Mouse (Mus musculus) stomach, postnatal 0 days (tissue): ENCODE results near the gene Map4k1. TPM values are rescaled to one million over a fixed set of nuclear protein-coding genes. Genes with fewer than 3 reads are reported as not detected.

Source experiments
- ATAC-seq: fragments of 200-750 bp; cut with Nextera tagmentation; 2 replicates; pipeline ENCODE4 v1.8.0; 2017; ENCODE audit not compliant: low FRiP score, low TSS enrichment
- DNase-seq: peaks from one replicate; pipeline ENCODE4 v3.0.0-alpha.2; 2016; ENCODE audit warnings: low spot score
- H3K27ac ChIP-seq: fragments of 300-500 bp; sonication (generic); replicated peaks from 2 replicates; pipeline ENCODE4 v1.5.1; 2014; ENCODE audit warnings: mild to moderate bottlenecking, control low read depth
- H3K27me3 ChIP-seq: fragments of 300-500 bp; sonication (generic); 2 replicates; pipeline ENCODE4 v1.6.1; 2014; ENCODE audit warnings: low read length; ENCODE audit not compliant: control insufficient read depth, insufficient read depth
- H3K36me3 ChIP-seq: fragments of 300-500 bp; sonication (generic); 2 replicates; pipeline ENCODE4 v1.6.1; 2014; ENCODE audit warnings: low read length, mixed read lengths; ENCODE audit not compliant: control insufficient read depth, insufficient read depth
- H3K4me1 ChIP-seq: fragments of 300-500 bp; sonication (generic); replicated peaks from 2 replicates; pipeline ENCODE4 v1.6.1; 2014; ENCODE audit warnings: antibody characterized with exemption; ENCODE audit not compliant: control insufficient read depth, insufficient read depth
- H3K4me2 ChIP-seq: fragments of 300-500 bp; sonication (generic); replicated peaks from 2 replicates; pipeline ENCODE4 v1.6.1; 2014; ENCODE audit warnings: low read depth, mild to moderate bottlenecking, control low read depth, moderate library complexity
- H3K4me3 ChIP-seq: fragments of 300-500 bp; sonication (generic); 2 replicates; pipeline ENCODE4 v1.5.1; 2014; ENCODE audit warnings: low read depth, low read length, control low read depth
- H3K9ac ChIP-seq: fragments of 300-500 bp; sonication (generic); 2 replicates; pipeline ENCODE4 v1.6.1; 2014; ENCODE audit warnings: mild to moderate bottlenecking, low read length, control low read depth, mixed read lengths
- H3K9me3 ChIP-seq: fragments of 300-500 bp; sonication (generic); 2 replicates; pipeline ENCODE4 v1.6.1; 2016; ENCODE audit warnings: low read length; ENCODE audit not compliant: control insufficient read depth
- CTCF ChIP-seq: IDR thresholded peaks from 2 replicates; pipeline ENCODE4 v1.5.1; 2016; ENCODE audit warnings: antibody characterized with exemption, low read depth, mild to moderate bottlenecking, moderate library complexity
- EP300 ChIP-seq: optimal IDR thresholded peaks from 2 replicates; pipeline ENCODE3; 2016; ENCODE audit warnings: antibody characterized with exemption
- whole genome bisulfite sequencing: fragments of 180-500 bp; shearing (Covaris S2); extraction: QIAGEN DNeasy Blood & Tissue Kit; methylation state at CpG from one replicate; pipeline ENCODE4 v1.1.7; 2014; 5-methylcytosine and 5-hydroxymethylcytosine counted together
- polyA plus RNA-seq: library from polyadenylated mRNA; unstranded; fragments of >200 nt; fragmentation: Nextera tagmentation; extraction: Ambion mirVana; gene quantifications from 2 replicates; pipeline ENCODE4 v1.2.1, GENCODE M21; 2015

Map4k1 gene
- polyA plus RNA-seq, 1 experiment from 2014 or later, result 3.6 TPM

DNA sequence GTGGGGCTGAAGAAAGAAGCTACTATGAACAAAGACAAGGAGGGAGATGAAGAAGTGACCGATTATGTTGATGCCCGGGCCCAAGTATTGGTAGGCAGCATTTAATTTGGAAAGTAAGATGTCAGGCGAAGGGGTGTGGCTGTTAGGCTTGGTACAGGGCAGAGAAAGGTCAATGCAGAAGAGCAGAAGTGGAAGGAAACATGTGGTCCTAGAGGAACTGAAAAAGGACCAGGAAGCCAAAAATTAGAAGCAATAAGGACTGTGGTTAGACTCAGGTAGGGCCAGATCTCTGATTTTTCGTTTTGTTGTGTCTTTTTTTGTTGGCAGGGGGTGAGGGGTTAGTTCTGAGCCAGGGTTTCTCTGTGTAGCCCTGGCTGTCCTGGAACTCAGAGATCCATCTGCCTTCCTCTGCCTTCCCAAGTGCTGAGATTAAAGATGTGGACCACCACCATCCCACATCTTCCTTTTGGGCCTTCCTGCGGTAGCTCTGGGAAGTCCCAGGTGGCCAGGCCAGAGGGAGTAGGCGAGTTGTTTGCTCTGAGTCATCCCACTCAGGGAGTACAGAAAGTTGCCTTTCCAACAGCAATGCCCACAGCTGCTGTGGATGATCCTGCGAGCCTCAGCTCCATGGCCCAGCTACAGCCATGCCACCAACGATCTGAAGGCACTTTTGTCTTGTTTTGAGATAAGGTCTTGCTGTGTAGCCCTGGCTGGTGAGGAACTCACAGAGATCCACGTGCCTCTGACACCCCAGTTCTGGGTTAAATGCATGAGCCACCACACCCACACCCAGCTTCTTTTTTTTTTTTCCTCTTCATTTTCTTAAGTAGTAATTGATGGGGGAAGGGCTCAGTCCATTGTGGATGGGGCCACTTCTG, 25.6 kb downstream of the Map4k1 start:
- Histone ChIP-seq H3K27me3 (no peaks in the 10 kb centered on the region), H3K9me3 (no peaks in the 10 kb centered on the region), H3K36me3 (no peaks in the 10 kb centered on the region), H3K4me1 (no peaks in the 10 kb centered on the region), H3K4me3 (no peak overlapping the region), H3K4me2 (no peak overlapping the region), H3K27ac (no peak overlapping the region), H3K9ac (no peak overlapping the region)
- 70% methylated on average over 9 of the region's 9 CpGs for WGBS
- 0 out of 2 replicates have a peak, but pooled peaks have one; percentile 46 for ATAC-seq
- TF ChIP-seq CTCF (no peak), EP300 (no peak)
- DNase-seq, result peak; percentile 25

GRCm38 (mm10) chr7:29008171-29008570, 26.3 kb downstream of the Map4k1 start:
- DNase-seq (no peak), ATAC-seq (no peak)
- Histone ChIP-seq H3K27me3 (no peaks in the 10 kb centered on the region), H3K27ac (no peak overlapping the region), H3K4me1 (no peaks in the 10 kb centered on the region), H3K9me3 (no peaks in the 10 kb centered on the region), H3K9ac (no peak overlapping the region), H3K36me3 (no peaks in the 10 kb centered on the region), H3K4me3 (no peak overlapping the region), H3K4me2 (no peak overlapping the region)
- WGBS, result 95% methylated on average over 10 of the region's 10 CpGs
- TF ChIP-seq EP300 (no peak), CTCF (no peak)

- H3K4me1 ChIP-seq, result no peaks in the 10 kb centered on the region
- H3K9me3 ChIP-seq, result no peaks in the 10 kb centered on the region
- H3K36me3 ChIP-seq, result no peaks in the 10 kb centered on the region
- no peaks in the 10 kb centered on the region for H3K27me3 ChIP-seq
- no peak overlapping the region for H3K9ac ChIP-seq
- H3K4me3 ChIP-seq, result no peak overlapping the region
- TF ChIP-seq CTCF (no peak), EP300 (no peak)
- H3K27ac ChIP-seq, result no peak overlapping the region
- H3K4me2 ChIP-seq, result no peak overlapping the region
- WGBS, result 61% methylated on average over 8 of the region's 9 CpGs
- DNase-seq (no peak), ATAC-seq (no peak)
These were observed 26.9 kb downstream of the Map4k1 start for GRCm38 (mm10) chr7:29008714-29009113.

GRCm38 (mm10) chr7:29014984-29015383, 33.1 kb downstream of the Map4k1 start:
- Histone ChIP-seq H3K36me3 (no peaks in the 10 kb centered on the region), H3K9me3 (no peaks in the 10 kb centered on the region), H3K27me3 (no peaks in the 10 kb centered on the region; the same call in 1 of the 2 replicates), H3K4me2 (no peak overlapping the region), H3K4me3 (no peak overlapping the region), H3K9ac (no peak overlapping the region), H3K4me1 (peaks cover 3% of the 10 kb centered on the region; the same call in 1 of the 2 replicates), H3K27ac (no peak overlapping the region)
- TF ChIP-seq EP300, result no peak
- TF ChIP-seq CTCF, result peak; percentile 45
- no peak for DNase-seq
- no peak for ATAC-seq
- WGBS, result 93% methylated on average over 1 of the region's 1 CpGs

DNA sequence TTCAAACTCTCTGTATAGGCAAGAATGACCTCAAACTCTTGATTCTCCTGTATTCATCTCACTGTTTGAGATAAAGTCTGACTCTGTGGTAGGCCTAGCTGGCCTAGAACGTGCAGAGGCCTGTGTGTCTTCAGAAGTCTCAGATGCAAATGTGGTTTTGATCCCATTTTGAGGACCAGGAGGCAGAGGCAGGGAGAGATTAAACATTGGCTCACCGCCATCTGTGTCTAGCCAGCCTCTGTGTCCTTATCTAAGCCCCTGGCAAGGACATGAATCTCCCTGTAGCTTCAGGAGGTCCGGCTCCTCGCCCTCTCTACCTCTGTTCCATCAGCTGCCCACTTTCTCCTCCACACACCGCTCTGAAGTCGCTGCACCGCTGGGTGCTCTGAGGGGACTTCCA, 34.6 kb downstream of the Map4k1 start:
- Histone ChIP-seq H3K36me3 (no peaks in the 10 kb centered on the region), H3K9ac (no peak overlapping the region), H3K4me1 (peaks cover 3% of the 10 kb centered on the region; the same call in 1 of the 2 replicates), H3K4me3 (no peak overlapping the region), H3K27ac (no peak overlapping the region), H3K27me3 (no peaks in the 10 kb centered on the region; the same call in 1 of the 2 replicates), H3K9me3 (no peaks in the 10 kb centered on the region), H3K4me2 (no peak overlapping the region)
- 90% methylated on average over 7 of the region's 7 CpGs for WGBS
- no peak for ATAC-seq
- DNase-seq, result no peak
- TF ChIP-seq EP300 (no peak), CTCF (no peak)

GRCm38 (mm10) chr7:29017222-29017621, 35.4 kb downstream of the Map4k1 start:
- DNase-seq (no peak), ATAC-seq (no peak)

More at GRCm38 (mm10) chr7:29017222-29017621, 35.4 kb downstream of the Map4k1 start:
- Histone ChIP-seq H3K9ac (no peak overlapping the region), H3K27me3 (no peaks in the 10 kb centered on the region; the same call in 1 of the 2 replicates), H3K4me1 (peaks cover 3% of the 10 kb centered on the region; the same call in 1 of the 2 replicates), H3K4me3 (no peak overlapping the region), H3K9me3 (no peaks in the 10 kb centered on the region), H3K36me3 (no peaks in the 10 kb centered on the region), H3K4me2 (no peak overlapping the region), H3K27ac (no peak overlapping the region)
- no peak for TF ChIP-seq CTCF
- TF ChIP-seq EP300, result no peak
- 83% methylated on average over 7 of the region's 7 CpGs for WGBS
